Mouse (Mus musculus): Measurements from ENCODE around the gene Fchsd2. TPM values are rescaled to one million over a fixed set of nuclear protein-coding genes. Genes with fewer than 3 reads are reported as not detected.

The Fchsd2 gene
- total RNA-seq (2023) = 10 to 100 TPM; 29.0 to 31.4 TPM

DNA sequence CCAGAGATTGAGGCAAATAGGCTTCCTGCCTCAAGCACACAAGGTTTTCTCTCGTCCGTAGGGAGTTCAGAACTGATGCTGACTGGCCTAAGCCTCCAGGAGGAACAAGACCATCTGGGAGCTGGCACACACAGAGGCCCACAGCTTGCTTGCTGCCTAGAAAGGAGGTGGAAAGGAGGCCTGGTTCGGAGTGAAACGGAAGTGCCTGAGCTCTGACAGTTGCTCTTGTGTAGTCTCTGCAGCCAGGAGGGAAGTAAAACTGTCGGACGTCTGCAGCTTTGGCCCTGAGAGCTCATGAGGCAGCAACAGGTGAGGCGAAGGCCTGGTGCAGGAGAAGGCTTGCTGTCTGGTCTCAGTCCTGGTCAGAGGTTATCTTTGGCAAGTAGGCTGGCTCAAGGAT lies at the start of gene Fchsd2:
Fchsd2 (plus strand) TSS at position 246 of the 400 bp plus-strand sequence.

DNA sequence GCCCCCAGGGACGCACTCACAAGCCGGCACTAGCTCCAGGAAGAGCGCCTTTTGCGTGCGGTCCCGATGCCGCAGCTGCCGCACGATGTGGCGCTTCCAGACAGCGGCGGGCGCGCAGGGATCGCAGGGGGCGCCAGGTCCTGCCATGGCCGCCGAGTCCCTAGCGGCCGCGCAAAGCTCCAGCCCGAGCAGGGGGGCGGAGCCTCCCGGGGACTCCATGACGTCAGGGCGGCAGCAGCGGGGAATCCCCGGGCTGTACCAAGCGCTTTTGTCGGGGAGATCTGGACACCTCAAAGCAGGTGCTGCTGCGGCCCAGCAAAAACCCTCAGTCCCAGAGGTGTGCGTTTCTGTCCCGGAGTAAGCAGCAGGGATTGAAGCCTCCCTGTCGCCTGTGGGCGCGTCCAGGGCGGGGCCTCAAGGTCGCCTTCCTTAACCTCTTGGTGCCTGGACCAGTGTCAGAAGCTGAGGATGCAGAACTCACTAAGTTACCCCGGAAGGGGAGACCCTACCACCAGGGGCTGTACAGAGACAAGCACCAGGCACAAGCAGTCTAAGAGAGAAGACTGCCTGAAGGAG lies 209.3 kb downstream of the Fchsd2 start, which contains the start of gene Atg16l2:
Atg16l2 (minus strand) TSS at position 371 of the 576 bp plus-strand sequence.

DNA sequence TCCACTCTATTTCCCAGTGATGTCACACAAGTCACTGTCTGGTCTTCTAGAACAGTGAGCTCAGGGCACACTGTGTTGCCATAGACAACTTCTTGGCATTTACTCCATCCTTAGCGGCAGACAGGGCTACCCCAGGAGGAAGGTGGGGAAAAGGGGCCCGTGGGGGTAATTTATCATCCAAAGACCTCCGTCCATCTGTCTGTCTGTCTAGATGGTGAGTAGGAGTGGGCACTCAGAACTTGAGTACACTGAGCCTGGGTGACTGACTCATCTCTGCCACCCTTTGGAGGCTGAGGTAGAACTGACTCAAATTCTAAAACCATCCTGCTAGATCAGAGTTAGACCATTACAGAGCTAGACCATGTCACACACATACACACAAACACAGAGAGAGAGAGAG lies 224.4 kb downstream of the Fchsd2 start, which contains the start of gene Stard10:
Stard10 (plus strand) TSS at position 73 of the 400 bp plus-strand sequence.

Other genes starting within 250 kb of the Fchsd2 start
- gene Relt, start 229.4 kb upstream of the Fchsd2 start, total RNA-seq (2023) = 100 to 1,000 TPM in 1 of 2 experiments, 10 to 100 TPM in 1; 85.1 to 110 TPM
- under 1 TPM; 0.30 to 0.39 TPM for gene Arhgef17, start 160.8 kb upstream of the Fchsd2 start, total RNA-seq (2023)
- 10 to 100 TPM; 65.1 to 72.8 TPM for gene P2ry6, start 118.2 kb upstream of the Fchsd2 start, total RNA-seq (2023)
- gene P2ry2, start 80.0 kb upstream of the Fchsd2 start, total RNA-seq (2023) = 10 to 100 TPM; 11.2 to 13.1 TPM
- 10 to 100 TPM; 48.6 TPM for gene Atg16l2, start 209.4 kb downstream of the Fchsd2 start, total RNA-seq (2023)
- 1 to 10 TPM; 4.4 to 4.8 TPM for gene Stard10, start 224.2 kb downstream of the Fchsd2 start, total RNA-seq (2023)

Data from monocyte, adult 59 days (primary cell).